Mouse (Mus musculus): ENCODE measurements around the gene Gm11084.

- TF ChIP-seq CTCF (IDR thresholded peaks at IDR 0.05; ENCODE audit: borderline replicate concordance, insufficient read depth, low read length) (no peak), POLR2A (IDR thresholded peaks at IDR 0.05; ENCODE audit: low read depth, low read length) (no peak)
Measured at GRCm38 (mm10) chr2:72970831-72971230, 15.7 kb downstream of the Gm11084 start.

All from embryonic fibroblast, embryonic 13.5 days (primary cell).